Mouse (Mus musculus) spleen, postnatal 10 days (tissue): Measurements from ENCODE around the gene Rpa3.

ENCODE experiments used
- DNase-seq, 2 experiments: peaks; one replicate each; pipeline ENCODE4 v3.0.0; 2021 to 2022; ENCODE audit warnings: low spot score in 2 of 2

Rpa3 gene

GRCm38 (mm10) chr6:8209047-8209865 lies 49.7 kb downstream of the Rpa3 start, which contains the start of gene Mios:
Gene Mios (plus strand): TSS chr6:8209222.
- DNase-seq = peak; percentile 86 to 89
